Mouse (Mus musculus) limb, embryonic 10.5 days (tissue): ENCODE data around the gene Kdm2b. TPM values are rescaled to one million over a fixed set of nuclear protein-coding genes. Genes with fewer than 3 reads are reported as not detected.
"Not testable (repeated sequence)": the region's sequence is repeated elsewhere in the genome, so short reads cannot be mapped to it uniquely, and the experiment has no call there.

Experiments used
- DNase-seq: peaks from one replicate; pipeline ENCODE4 v3.0.0-alpha.2; 2017; ENCODE audit warnings: low spot score
- H3K27ac ChIP-seq: fragments of 300-500 bp; sonication (generic); 2 replicates; pipeline ENCODE4 v1.5.1; 2016; ENCODE audit warnings: mild to moderate bottlenecking
- H3K27me3 ChIP-seq: fragments of 300-500 bp; sonication (generic); 2 replicates; pipeline ENCODE4 v1.6.1; 2016; ENCODE audit warnings: low read depth, mild to moderate bottlenecking; ENCODE audit not compliant: poor library complexity, severe bottlenecking
- H3K36me3 ChIP-seq: fragments of 300-500 bp; sonication (generic); 2 replicates; pipeline ENCODE4 v1.6.1; 2016; ENCODE audit warnings: mild to moderate bottlenecking, moderate library complexity
- H3K4me1 ChIP-seq: fragments of 300-500 bp; sonication (generic); 2 replicates; pipeline ENCODE4 v1.6.1; 2016
- H3K4me3 ChIP-seq: fragments of 300-500 bp; sonication (generic); 2 replicates; pipeline ENCODE4 v1.5.1; 2016; ENCODE audit warnings: mild to moderate bottlenecking, moderate library complexity
- H3K9me3 ChIP-seq: fragments of 300-500 bp; sonication (generic); replicated peaks from 2 replicates; pipeline ENCODE4 v1.6.1; 2016; ENCODE audit warnings: mild to moderate bottlenecking
- WGBS: fragments of 180-500 bp; shearing (Covaris S2); methylation state at CpG from one replicate; pipeline ENCODE4 v1.1.7; 2016; 5-methylcytosine and 5-hydroxymethylcytosine counted together
- polyA plus RNA-seq: library from polyadenylated mRNA; unstranded; fragments of >200 nt; fragmentation: Nextera tagmentation; extraction: Ambion mirVana; gene quantifications from 2 replicates; pipeline ENCODE4 v1.2.1, GENCODE M21; 2016

The Kdm2b gene
- polyA plus RNA-seq, 1 experiment from 2014 or later, result 108 TPM

DNA sequence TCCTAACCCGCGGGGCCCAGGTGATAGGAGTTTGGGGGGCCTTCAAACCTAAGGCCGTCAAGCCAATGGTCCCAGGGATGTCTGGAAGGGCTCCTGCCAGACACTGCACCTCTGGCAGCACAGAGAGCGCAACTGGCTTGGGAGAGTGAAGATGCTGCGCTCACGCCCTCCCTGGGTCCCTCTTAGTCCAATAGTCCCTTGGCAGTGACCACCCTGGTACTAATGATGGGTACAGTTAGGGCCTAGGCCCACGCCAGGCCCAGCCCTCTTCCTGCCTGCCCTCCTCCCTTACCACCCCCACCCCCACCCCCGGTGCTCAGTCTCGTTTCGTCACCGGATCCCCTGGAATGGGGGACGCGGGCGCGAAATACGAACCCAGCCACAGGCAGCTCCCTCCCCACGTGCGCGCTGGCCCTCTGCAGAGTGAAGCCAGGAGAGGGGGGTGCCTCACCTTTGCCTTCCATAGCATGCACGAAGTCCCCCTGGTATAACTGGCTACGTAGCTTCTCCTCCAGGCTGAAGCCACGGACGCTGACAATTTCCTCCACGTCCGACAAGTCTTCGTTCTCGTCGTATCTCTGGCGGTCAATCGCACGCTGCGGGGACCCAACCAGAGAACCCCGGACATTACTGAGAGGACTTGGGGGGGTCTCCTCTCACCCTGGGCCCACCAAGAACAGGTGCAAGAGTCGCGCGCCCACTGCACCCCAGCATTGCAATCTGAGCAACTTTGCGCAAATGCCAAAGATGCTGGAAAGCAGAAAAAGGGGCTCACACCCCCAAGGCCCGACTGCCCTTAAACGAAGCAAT lies 2.2 kb downstream of the Kdm2b start:
- Histone ChIP-seq H3K36me3 (peaks cover 25% of the 10 kb centered on the region), H3K4me3 (peak overlapping the region; percentile 88), H3K27me3 (no peaks in the 10 kb centered on the region), H3K9me3 (no peaks in the 10 kb centered on the region), H3K27ac (peak overlapping the region; percentile 98), H3K4me1 (peaks cover 66% of the 10 kb centered on the region)
- DNase-seq, result peak; percentile 76
- WGBS, result 2% methylated on average over 39 of the region's 39 CpGs

DNA sequence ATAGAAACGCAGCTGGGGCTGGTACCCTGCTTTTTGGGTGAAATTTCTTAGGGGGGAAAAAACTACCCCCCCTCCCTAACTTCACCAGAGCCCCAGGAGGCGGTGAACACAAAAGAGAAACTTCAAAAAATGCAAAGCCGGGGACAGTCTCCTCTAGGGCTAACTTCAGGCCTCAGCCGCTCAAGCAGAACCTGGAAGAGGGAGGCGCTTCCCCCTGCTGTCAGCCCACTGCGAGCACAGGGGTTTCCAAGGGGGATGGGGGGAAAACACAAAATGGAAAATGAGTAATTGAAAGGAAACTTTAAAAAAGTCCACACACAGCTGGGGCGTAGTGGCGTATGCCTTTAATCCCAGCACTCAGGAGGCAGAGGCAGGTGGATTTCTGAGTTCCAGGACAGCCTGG lies 3.5 kb downstream of the Kdm2b start:
- Histone ChIP-seq H3K27me3 (no peaks in the 10 kb centered on the region), H3K4me1 (peaks cover 56% of the 10 kb centered on the region), H3K27ac (peak overlapping the region; percentile 57; the same call in 1 of the 2 replicates), H3K9me3 (no peaks in the 10 kb centered on the region), H3K4me3 (peak overlapping the region; percentile 27), H3K36me3 (peaks cover 39% of the 10 kb centered on the region)
- 35% methylated on average over 8 of the region's 8 CpGs for WGBS
- no peak for DNase-seq

DNA sequence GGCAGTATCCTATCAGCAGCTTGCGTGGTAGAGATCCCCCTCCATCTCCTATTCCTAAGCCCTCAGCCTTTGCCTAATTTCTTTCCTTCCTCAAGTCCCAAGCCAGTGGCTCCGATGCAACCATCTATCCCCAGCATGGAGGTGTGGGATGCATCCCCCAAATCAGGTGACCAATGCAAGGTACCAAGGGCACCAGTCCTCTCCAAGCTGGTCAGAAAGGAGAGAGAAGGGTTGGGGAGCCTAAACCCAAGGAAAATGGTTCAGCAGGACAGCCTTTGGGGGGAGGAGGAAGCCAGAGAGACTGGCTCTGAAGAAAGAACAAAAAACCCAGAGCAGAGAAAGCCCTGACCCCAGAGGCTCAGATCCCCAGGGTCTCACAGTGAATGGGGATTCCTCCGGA lies 4.3 kb downstream of the Kdm2b start:
- WGBS, result 77% methylated on average over 3 of the region's 3 CpGs
- H3K4me1 ChIP-seq, result peaks cover 48% of the 10 kb centered on the region
- peaks cover 47% of the 10 kb centered on the region for H3K36me3 ChIP-seq
- DNase-seq, result no peak
- H3K9me3 ChIP-seq, result no peaks in the 10 kb centered on the region
- H3K27me3 ChIP-seq, result no peaks in the 10 kb centered on the region
- H3K27ac ChIP-seq, result 0 out of 2 replicates have a peak overlapping the region, but pooled peaks have one; percentile 38
- H3K4me3 ChIP-seq, result no peak overlapping the region

DNA sequence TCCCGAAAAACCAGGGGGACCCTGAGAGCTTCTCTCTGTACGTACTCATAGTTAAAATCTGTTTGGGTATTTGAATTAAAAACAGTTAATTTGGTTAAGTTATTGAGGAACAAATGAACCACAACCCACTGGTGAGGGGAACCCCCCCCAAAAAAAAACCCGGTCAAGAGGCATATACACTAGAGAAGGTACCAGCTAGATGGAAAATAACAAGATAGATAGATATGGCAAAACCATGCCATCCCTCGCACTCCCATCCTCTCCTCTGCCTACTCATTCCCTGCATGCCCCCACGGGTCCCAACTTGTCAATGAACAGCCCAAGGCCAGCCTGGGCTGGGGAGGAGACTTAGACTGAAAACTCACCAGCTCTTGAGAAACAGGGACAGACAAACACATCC lies 5.1 kb downstream of the Kdm2b start:
- Histone ChIP-seq H3K27ac (no peak overlapping the region), H3K4me3 (no peak overlapping the region), H3K36me3 (peaks cover 55% of the 10 kb centered on the region), H3K4me1 (peaks cover 40% of the 10 kb centered on the region), H3K9me3 (no peaks in the 10 kb centered on the region), H3K27me3 (no peaks in the 10 kb centered on the region)
- 85% methylated on average over 5 of the region's 5 CpGs for WGBS
- DNase-seq, result no peak

DNA sequence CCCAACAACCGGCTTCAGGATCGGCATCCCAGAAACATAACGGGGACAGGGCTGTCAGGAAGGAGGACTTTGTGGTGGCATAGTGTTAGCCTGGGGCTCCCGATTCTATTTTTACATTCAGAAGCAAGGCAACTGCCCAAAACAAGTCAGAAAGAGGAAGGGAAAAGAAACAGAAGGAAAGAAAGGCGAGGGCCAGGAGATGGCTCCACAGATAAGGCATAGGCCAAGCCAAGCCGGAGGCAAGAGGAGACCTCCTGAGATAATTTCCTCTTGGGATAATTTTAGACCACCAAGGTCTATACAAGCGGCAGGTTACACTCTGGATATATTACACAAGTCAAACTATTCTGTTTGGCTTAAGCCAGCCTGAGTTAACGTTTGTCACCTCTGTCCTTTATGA lies 10.7 kb downstream of the Kdm2b start:
- no peaks in the 10 kb centered on the region for H3K27me3 ChIP-seq
- no peaks in the 10 kb centered on the region for H3K4me1 ChIP-seq
- WGBS, result 85% methylated on average over 8 of the region's 8 CpGs
- DNase-seq, result no peak
- H3K36me3 ChIP-seq, result peaks cover 82% of the 10 kb centered on the region
- no peak overlapping the region for H3K27ac ChIP-seq
- no peaks in the 10 kb centered on the region for H3K9me3 ChIP-seq
- H3K4me3 ChIP-seq, result no peak overlapping the region

DNA sequence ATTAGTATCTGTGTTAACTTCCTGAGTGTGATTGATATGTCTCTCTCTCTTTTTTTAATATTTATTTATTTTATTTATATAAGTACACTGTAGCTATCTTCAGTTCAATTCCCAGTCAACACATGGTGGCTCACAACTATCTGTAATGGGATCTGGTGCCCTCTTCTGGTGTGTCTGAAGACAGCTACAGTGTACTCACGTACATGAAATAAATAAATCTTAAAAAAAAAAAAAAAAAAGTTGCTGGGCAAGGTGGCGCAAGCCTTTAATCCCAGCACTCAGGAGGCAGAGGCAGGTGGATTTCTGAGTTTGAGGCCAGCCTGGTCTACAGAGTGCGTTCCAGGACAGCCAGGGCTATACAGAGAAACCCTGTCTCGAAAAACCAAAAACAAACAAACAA lies 14.9 kb downstream of the Kdm2b start:
- not testable (repeated sequence) for H3K27ac ChIP-seq, H3K9me3 ChIP-seq, H3K4me1 ChIP-seq, H3K27me3 ChIP-seq, H3K4me3 ChIP-seq, DNase-seq
- WGBS, result 95% methylated on average over 4 of the region's 4 CpGs
- H3K36me3 ChIP-seq, result peaks cover 44% of the 10 kb centered on the region

DNA sequence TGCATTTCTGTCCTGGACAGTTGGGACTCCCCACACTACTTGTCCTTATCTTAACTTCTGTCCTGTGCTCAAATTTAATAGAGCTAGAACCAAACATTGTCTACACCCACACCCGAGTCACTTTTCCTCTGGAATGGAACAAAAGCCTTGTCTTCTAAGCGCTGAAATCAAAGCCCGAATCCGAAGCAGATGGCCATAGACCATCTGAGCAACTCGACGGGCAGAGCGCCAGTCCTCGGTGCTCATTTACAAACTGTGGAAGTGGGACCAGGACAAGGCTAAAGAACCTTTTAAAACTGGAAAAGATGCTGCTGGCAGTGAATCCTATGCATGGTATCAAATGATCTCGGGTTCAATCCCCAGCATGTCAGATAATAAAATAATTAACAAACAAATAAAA lies 17.5 kb downstream of the Kdm2b start:
- Histone ChIP-seq H3K36me3 (peaks cover 21% of the 10 kb centered on the region), H3K27me3 (no peaks in the 10 kb centered on the region), H3K9me3 (no peaks in the 10 kb centered on the region), H3K4me1 (no peaks in the 10 kb centered on the region), H3K4me3 (no peak overlapping the region), H3K27ac (no peak overlapping the region)
- 94% methylated on average over 9 of the region's 9 CpGs for whole genome bisulfite sequencing
- no peak for DNase-seq

DNA sequence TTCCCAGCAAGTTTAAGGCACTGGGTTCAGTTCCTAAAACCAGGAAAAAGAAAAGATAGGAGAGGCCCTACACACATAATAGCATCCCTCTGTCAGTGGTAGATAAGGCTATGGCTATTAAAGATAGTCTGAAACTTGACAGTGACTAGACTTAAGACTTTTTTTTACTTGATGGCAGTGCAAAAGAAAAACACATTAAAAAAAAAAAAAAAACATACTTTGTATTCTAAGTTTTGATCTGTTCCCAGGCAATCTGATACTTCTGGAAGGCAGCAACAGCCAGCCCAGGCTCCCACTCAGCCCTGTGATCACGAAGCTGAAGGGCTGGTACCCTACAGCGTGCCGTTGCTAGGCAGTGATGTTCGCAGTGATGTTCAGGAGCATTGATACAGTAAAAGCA lies 18.2 kb downstream of the Kdm2b start:
- WGBS, result 94% methylated on average over 4 of the region's 4 CpGs

DNA sequence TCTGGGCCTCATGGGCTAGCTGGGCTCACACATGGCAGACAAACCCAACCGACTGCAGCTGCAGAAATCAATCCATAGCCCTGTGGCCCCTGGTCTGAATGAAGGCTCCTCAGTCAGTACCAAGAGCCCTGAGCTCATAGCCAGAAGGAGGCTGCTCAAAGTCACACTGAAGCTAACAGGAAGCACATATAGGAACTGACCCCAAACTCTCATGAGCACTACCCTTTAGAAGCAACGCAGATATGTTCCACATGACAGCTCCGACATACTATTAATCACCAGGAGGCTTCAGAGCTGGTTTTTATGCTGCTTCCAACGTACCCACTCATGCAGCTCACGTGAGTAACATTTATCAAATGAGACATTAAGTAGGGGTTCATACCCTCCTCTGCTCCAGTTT lies 19.6 kb downstream of the Kdm2b start:
- Histone ChIP-seq H3K27ac (no peak overlapping the region), H3K4me1 (no peaks in the 10 kb centered on the region), H3K27me3 (no peaks in the 10 kb centered on the region), H3K36me3 (peaks cover 13% of the 10 kb centered on the region), H3K9me3 (no peaks in the 10 kb centered on the region), H3K4me3 (no peak overlapping the region)
- WGBS, result 79% methylated on average over 5 of the region's 5 CpGs
- DNase-seq, result no peak

More for the DNA sequence above, 18.2 kb downstream of the Kdm2b start:
- Histone ChIP-seq H3K27me3 (no peaks in the 10 kb centered on the region), H3K4me3 (no peak overlapping the region), H3K9me3 (no peaks in the 10 kb centered on the region), H3K36me3 (peaks cover 16% of the 10 kb centered on the region), H3K27ac (no peak overlapping the region), H3K4me1 (no peaks in the 10 kb centered on the region)
- no peak for DNase-seq

DNA sequence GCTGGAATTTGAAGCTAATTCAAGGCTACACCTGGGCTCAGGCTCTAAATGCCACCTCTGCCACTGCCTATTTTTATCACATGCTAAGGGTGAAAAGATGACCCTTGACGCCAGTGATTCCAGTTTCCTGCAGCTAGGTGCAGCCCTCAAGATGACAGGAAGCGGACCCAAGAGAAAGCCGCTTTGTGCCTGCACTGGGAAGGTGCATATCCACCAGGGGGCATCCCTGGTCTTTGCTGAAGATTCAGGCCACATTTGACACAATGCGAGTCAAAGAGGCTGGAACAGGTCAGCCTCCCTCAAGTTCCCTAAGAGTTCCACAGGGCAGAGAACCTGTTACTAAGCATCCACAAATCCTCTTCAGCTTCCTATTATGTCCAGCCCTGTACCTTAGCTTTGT lies 21.3 kb downstream of the Kdm2b start:
- peaks cover 15% of the 10 kb centered on the region for H3K36me3 ChIP-seq
- no peaks in the 10 kb centered on the region for H3K9me3 ChIP-seq
- no peak overlapping the region for H3K27ac ChIP-seq
- H3K4me1 ChIP-seq, result no peaks in the 10 kb centered on the region
- 39% methylated on average over 4 of the region's 4 CpGs for WGBS
- no peaks in the 10 kb centered on the region for H3K27me3 ChIP-seq
- H3K4me3 ChIP-seq, result no peak overlapping the region
- peak; percentile 74 for DNase-seq

DNA sequence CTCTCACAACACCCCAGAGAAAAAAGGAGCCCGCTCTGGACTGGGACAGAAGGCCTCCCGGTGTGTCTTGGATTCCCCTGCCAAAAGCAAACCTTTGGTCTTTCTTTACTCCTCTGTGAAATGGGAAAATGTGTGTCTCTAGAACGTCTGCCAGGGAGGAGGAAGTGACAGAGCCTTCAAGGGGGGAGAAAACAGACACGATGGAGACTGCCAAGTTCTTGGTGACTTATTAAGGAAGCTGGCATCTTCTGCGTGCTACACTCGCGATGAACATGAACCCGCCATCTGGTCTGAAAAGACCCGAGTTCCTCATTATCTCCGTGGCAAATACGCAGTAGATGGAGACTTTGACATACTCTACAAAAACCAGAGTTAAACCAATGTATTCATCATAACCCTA lies 24.2 kb downstream of the Kdm2b start:
- no peaks in the 10 kb centered on the region for H3K4me1 ChIP-seq
- no peak overlapping the region for H3K27ac ChIP-seq
- H3K9me3 ChIP-seq, result no peaks in the 10 kb centered on the region
- H3K27me3 ChIP-seq, result no peaks in the 10 kb centered on the region
- DNase-seq, result no peak
- H3K4me3 ChIP-seq, result no peak overlapping the region
- 93% methylated on average over 11 of the region's 11 CpGs for WGBS
- peaks cover 32% of the 10 kb centered on the region for H3K36me3 ChIP-seq

DNA sequence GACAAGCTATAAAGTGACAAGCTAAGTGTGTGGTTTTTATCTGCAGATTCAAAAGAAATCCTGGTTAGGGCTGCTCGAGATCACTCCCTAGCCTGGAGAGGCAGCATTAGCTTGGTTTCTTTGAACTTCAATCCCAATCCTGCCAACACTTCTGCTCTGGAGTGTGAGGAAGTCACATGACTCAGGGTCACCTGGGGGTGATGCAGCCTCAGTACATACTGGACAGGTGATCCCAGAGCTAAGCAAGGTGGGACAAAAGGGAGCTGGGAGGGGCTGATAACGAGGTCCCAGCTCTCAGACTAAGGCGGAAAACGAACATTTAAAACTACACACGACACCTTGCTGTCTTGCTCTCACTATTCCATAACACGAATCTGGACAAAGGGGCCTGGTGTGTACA lies 24.8 kb downstream of the Kdm2b start:
- no peaks in the 10 kb centered on the region for H3K9me3 ChIP-seq
- DNase-seq, result no peak
- 87% methylated on average over 6 of the region's 6 CpGs for WGBS
- H3K4me3 ChIP-seq, result no peak overlapping the region
- no peaks in the 10 kb centered on the region for H3K27me3 ChIP-seq
- H3K27ac ChIP-seq, result no peak overlapping the region
- H3K4me1 ChIP-seq, result no peaks in the 10 kb centered on the region
- H3K36me3 ChIP-seq, result peaks cover 37% of the 10 kb centered on the region

DNA sequence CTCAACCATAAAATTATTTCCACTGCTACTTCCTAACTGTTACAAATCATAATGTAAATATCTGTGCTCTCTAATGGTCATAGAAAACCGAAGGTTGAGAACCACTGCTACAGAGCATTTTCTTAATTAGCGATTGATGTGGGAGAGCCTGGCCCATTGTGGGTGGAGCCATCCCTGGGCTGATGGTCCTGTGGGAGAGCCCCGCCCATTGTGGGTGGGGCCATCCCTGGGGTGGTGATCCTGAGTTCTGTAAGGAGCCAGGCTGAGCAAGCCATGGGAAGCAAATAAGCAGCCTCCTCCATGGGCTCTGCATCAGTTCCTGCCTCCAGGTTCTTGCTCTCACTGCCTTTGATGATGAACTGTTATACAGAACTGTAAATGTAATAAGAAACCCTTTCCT lies 27.7 kb downstream of the Kdm2b start:
- peaks cover 53% of the 10 kb centered on the region for H3K36me3 ChIP-seq
- 53% methylated on average over 3 of the region's 3 CpGs for WGBS
- no peak overlapping the region for H3K27ac ChIP-seq
- H3K9me3 ChIP-seq, result no peaks in the 10 kb centered on the region
- DNase-seq, result no peak
- no peaks in the 10 kb centered on the region for H3K4me1 ChIP-seq
- no peak overlapping the region for H3K4me3 ChIP-seq
- no peaks in the 10 kb centered on the region for H3K27me3 ChIP-seq

DNA sequence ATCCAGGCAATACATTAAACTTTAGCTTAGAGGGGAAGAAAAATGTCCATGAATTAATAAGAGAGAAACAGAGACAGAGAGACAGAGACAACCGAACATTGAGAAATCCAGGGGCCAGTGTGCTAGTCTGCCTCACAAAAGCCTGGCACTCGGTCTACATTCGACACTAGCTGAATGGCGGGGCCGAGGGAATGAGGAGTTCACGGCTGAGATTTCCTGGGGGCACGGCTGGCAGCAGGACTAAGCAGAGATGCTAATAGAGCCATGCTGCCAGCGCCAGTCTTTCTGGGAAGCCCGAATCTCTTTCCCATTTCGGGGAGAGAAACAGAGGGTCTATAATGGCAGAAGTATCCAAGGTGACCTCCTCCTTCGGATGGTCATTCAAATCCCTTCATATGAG lies 30.2 kb downstream of the Kdm2b start:
- no peaks in the 10 kb centered on the region for H3K4me1 ChIP-seq
- peaks cover 47% of the 10 kb centered on the region for H3K36me3 ChIP-seq
- H3K27me3 ChIP-seq, result peaks cover 4% of the 10 kb centered on the region
- H3K4me3 ChIP-seq, result no peak overlapping the region
- H3K27ac ChIP-seq, result no peak overlapping the region
- H3K9me3 ChIP-seq, result no peaks in the 10 kb centered on the region
- WGBS, result 92% methylated on average over 11 of the region's 11 CpGs
- DNase-seq, result no peak
